Mouse (Mus musculus): ENCODE data around the gene Traf3ip3. TPM values are rescaled to one million over a fixed set of nuclear protein-coding genes. Genes with fewer than 3 reads are reported as not detected.

Traf3ip3 gene
- 0.21 and 0.67 TPM in 2 replicates for total RNA-seq (2012; rRNA removed)

- no peak within 1 kb of the TSS for H3K27ac ChIP-seq (ENCODE audit: insufficient read depth, low read depth, low read length, poor library complexity, severe bottlenecking)
- no peak for DNase-seq (ENCODE audit: low read depth, low spot score)
- H3K36me3 ChIP-seq (ENCODE audit: control insufficient read depth, insufficient read depth, low read length, poor library complexity, severe bottlenecking) = no peaks in the 10 kb centered on the region
- no peaks in the 10 kb centered on the region for H3K4me1 ChIP-seq (ENCODE audit: control insufficient read depth in 2 of 2, insufficient read depth in 2 of 2, low read length in 2 of 2, poor library complexity in 1 of 2)
- in situ Hi-C loops (cut with MboI; ENCODE audit: low sequenced_read_pairs in 2 of 2, unreplicated experiment in 2 of 2) = no loop called here
- TF ChIP-seq CHD2 (IDR thresholded peaks at IDR 0.05; ENCODE audit: low read depth, low read length) (no peak), ZNF384 (IDR thresholded peaks at IDR 0.05; ENCODE audit: low read depth, low read length) (no peak), HCFC1 (IDR thresholded peaks at IDR 0.05; ENCODE audit: borderline replicate concordance, insufficient read depth, low read length) (no peak), ZC3H11A (IDR thresholded peaks at IDR 0.05; ENCODE audit: borderline replicate concordance, low read depth, low read length) (no peak), MAFK (IDR thresholded peaks at IDR 0.05; ENCODE audit: insufficient read depth, low read depth, low read length) (no peak)
- H3K4me3 ChIP-seq (ENCODE audit: insufficient read depth in 1 of 2, low read depth in 1 of 2, low read length in 2 of 2, poor library complexity in 1 of 2, severe bottlenecking in 1 of 2) = no peak within 1 kb of the TSS
- no peaks in the 10 kb centered on the region for H3K9me3 ChIP-seq (ENCODE audit: control insufficient read depth, insufficient read depth, low read depth, low read length)
- no peak within 1 kb of the TSS for H3K9ac ChIP-seq (ENCODE audit: insufficient read depth, low read depth, low read length, poor library complexity, severe bottlenecking)
Measured at GRCm38 (mm10) chr1:193201383-193201778, at the start of gene Traf3ip3. Gene Traf3ip3, minus strand, starts transcription at chr1:193201703.

- Histone ChIP-seq H3K4me1 (ENCODE audit: control insufficient read depth in 2 of 2, insufficient read depth in 2 of 2, low read length in 2 of 2, poor library complexity in 1 of 2) (0 out of 4 replicates have a peak, but pooled peaks cover 0 to 1% of the 10 kb centered on the region in 2 experiments), H3K9ac (ENCODE audit: insufficient read depth, low read depth, low read length, poor library complexity, severe bottlenecking) (no peak overlapping the region), H3K9me3 (ENCODE audit: control insufficient read depth, insufficient read depth, low read depth, low read length) (no peaks in the 10 kb centered on the region), H3K36me3 (ENCODE audit: control insufficient read depth, insufficient read depth, low read length, poor library complexity, severe bottlenecking) (no peaks in the 10 kb centered on the region), H3K4me3 (ENCODE audit: insufficient read depth in 1 of 2, low read depth in 1 of 2, low read length in 2 of 2, poor library complexity in 1 of 2, severe bottlenecking in 1 of 2) (no peak overlapping the region), H3K27ac (ENCODE audit: insufficient read depth, low read depth, low read length, poor library complexity, severe bottlenecking) (no peak overlapping the region)
- no peak for TF ChIP-seq MAFK (IDR thresholded peaks at IDR 0.05; ENCODE audit: insufficient read depth, low read depth, low read length)
- TF ChIP-seq ZC3H11A (IDR thresholded peaks at IDR 0.05; ENCODE audit: borderline replicate concordance, low read depth, low read length) = no peak
- no peak for TF ChIP-seq ZNF384 (IDR thresholded peaks at IDR 0.05; ENCODE audit: low read depth, low read length)
- TF ChIP-seq CHD2 (IDR thresholded peaks at IDR 0.05; ENCODE audit: low read depth, low read length) = no peak
- no peak for TF ChIP-seq HCFC1 (IDR thresholded peaks at IDR 0.05; ENCODE audit: borderline replicate concordance, insufficient read depth, low read length)
- DNase-seq (ENCODE audit: low read depth, low spot score) = no peak
- in situ Hi-C loops (cut with MboI; ENCODE audit: low sequenced_read_pairs in 2 of 2, unreplicated experiment in 2 of 2) = no loop called here
Measured at GRCm38 (mm10) chr1:193250026-193250425, 48.5 kb upstream of the Traf3ip3 start.

GRCm38 (mm10) chr1:193244235-193244634 lies 42.7 kb upstream of the Traf3ip3 start:
- H3K9me3 ChIP-seq (ENCODE audit: control insufficient read depth, insufficient read depth, low read depth, low read length) = no peaks in the 10 kb centered on the region
- no peaks in the 10 kb centered on the region for H3K36me3 ChIP-seq (ENCODE audit: control insufficient read depth, insufficient read depth, low read length, poor library complexity, severe bottlenecking)
- TF ChIP-seq ZC3H11A (IDR thresholded peaks at IDR 0.05; ENCODE audit: borderline replicate concordance, low read depth, low read length) (no peak), HCFC1 (IDR thresholded peaks at IDR 0.05; ENCODE audit: borderline replicate concordance, insufficient read depth, low read length) (no peak), CHD2 (IDR thresholded peaks at IDR 0.05; ENCODE audit: low read depth, low read length) (no peak)
- in situ Hi-C loops (cut with MboI; ENCODE audit: low sequenced_read_pairs in 2 of 2, unreplicated experiment in 2 of 2) = no loop called here
- H3K4me1 ChIP-seq (ENCODE audit: control insufficient read depth in 2 of 2, insufficient read depth in 2 of 2, low read length in 2 of 2, poor library complexity in 1 of 2) = no peaks in the 10 kb centered on the region
- no peak overlapping the region for H3K27ac ChIP-seq (ENCODE audit: insufficient read depth, low read depth, low read length, poor library complexity, severe bottlenecking)
- H3K9ac ChIP-seq (ENCODE audit: insufficient read depth, low read depth, low read length, poor library complexity, severe bottlenecking) = no peak overlapping the region
- no peak overlapping the region for H3K4me3 ChIP-seq (ENCODE audit: insufficient read depth in 1 of 2, low read depth in 1 of 2, low read length in 2 of 2, poor library complexity in 1 of 2, severe bottlenecking in 1 of 2)
- no peak for DNase-seq (ENCODE audit: low read depth, low spot score)

- Histone ChIP-seq H3K9ac (ENCODE audit: insufficient read depth, low read depth, low read length, poor library complexity, severe bottlenecking) (no peak overlapping the region), H3K4me1 (ENCODE audit: control insufficient read depth in 2 of 2, insufficient read depth in 2 of 2, low read length in 2 of 2, poor library complexity in 1 of 2) (no peaks in the 10 kb centered on the region), H3K36me3 (ENCODE audit: control insufficient read depth, insufficient read depth, low read length, poor library complexity, severe bottlenecking) (no peaks in the 10 kb centered on the region), H3K9me3 (ENCODE audit: control insufficient read depth, insufficient read depth, low read depth, low read length) (no peaks in the 10 kb centered on the region), H3K27ac (ENCODE audit: insufficient read depth, low read depth, low read length, poor library complexity, severe bottlenecking) (no peak overlapping the region), H3K4me3 (ENCODE audit: insufficient read depth in 1 of 2, low read depth in 1 of 2, low read length in 2 of 2, poor library complexity in 1 of 2, severe bottlenecking in 1 of 2) (no peak overlapping the region)
- DNase-seq (ENCODE audit: low read depth, low spot score) = no peak
- no peak for TF ChIP-seq CHD2 (IDR thresholded peaks at IDR 0.05; ENCODE audit: low read depth, low read length)
- in situ Hi-C loops (cut with MboI; ENCODE audit: low sequenced_read_pairs in 2 of 2, unreplicated experiment in 2 of 2) = no loop called here
Measured at GRCm38 (mm10) chr1:193243571-193244193, 42.2 kb upstream of the Traf3ip3 start.

GRCm38 (mm10) chr1:193242863-193243262 lies 41.4 kb upstream of the Traf3ip3 start:
- in situ Hi-C loops (cut with MboI; ENCODE audit: low sequenced_read_pairs in 2 of 2, unreplicated experiment in 2 of 2) = no loop called here
- no peak overlapping the region for H3K27ac ChIP-seq (ENCODE audit: insufficient read depth, low read depth, low read length, poor library complexity, severe bottlenecking)
- DNase-seq (ENCODE audit: low read depth, low spot score) = no peak

More at GRCm38 (mm10) chr1:193242863-193243262, 41.4 kb upstream of the Traf3ip3 start:
- Histone ChIP-seq H3K36me3 (ENCODE audit: control insufficient read depth, insufficient read depth, low read length, poor library complexity, severe bottlenecking) (no peaks in the 10 kb centered on the region), H3K4me1 (ENCODE audit: control insufficient read depth in 2 of 2, insufficient read depth in 2 of 2, low read length in 2 of 2, poor library complexity in 1 of 2) (no peaks in the 10 kb centered on the region), H3K9me3 (ENCODE audit: control insufficient read depth, insufficient read depth, low read depth, low read length) (no peaks in the 10 kb centered on the region), H3K9ac (ENCODE audit: insufficient read depth, low read depth, low read length, poor library complexity, severe bottlenecking) (no peak overlapping the region), H3K4me3 (ENCODE audit: insufficient read depth in 1 of 2, low read depth in 1 of 2, low read length in 2 of 2, poor library complexity in 1 of 2, severe bottlenecking in 1 of 2) (no peak overlapping the region)
- TF ChIP-seq ZC3H11A (IDR thresholded peaks at IDR 0.05; ENCODE audit: borderline replicate concordance, low read depth, low read length) (no peak), MAFK (IDR thresholded peaks at IDR 0.05; ENCODE audit: insufficient read depth, low read depth, low read length) (no peak), HCFC1 (IDR thresholded peaks at IDR 0.05; ENCODE audit: borderline replicate concordance, insufficient read depth, low read length) (no peak), ZNF384 (IDR thresholded peaks at IDR 0.05; ENCODE audit: low read depth, low read length) (no peak), CHD2 (IDR thresholded peaks at IDR 0.05; ENCODE audit: low read depth, low read length) (no peak)

All from ES-E14 (cell line).